Mouse (Mus musculus) heart, embryonic 13.5 days (tissue): ENCODE measurements at regions not wholly inside any gene's neighbourhood (a gene's known extent, or its start where the extent isn't known, plus 50 kb on each side); places are given as distances from the start of the nearest gene placed in this dataset.

ENCODE experiments used
- ATAC-seq: fragments of 200-750 bp; cut with Nextera tagmentation; 2 replicates; pipeline ENCODE4 v1.8.0; 2017; ENCODE audit warnings: moderate TSS enrichment; ENCODE audit not compliant: insufficient number of reproducible peaks, low FRiP score, low TSS enrichment; ENCODE audit errors: extremely low read depth
- H3K27ac ChIP-seq: fragments of 300-500 bp; sonication (generic); replicated peaks from 2 replicates; pipeline ENCODE4 v1.5.1; 2015; ENCODE audit warnings: moderate library complexity, mild to moderate bottlenecking, inconsistent platforms
- H3K27me3 ChIP-seq: fragments of 300-500 bp; sonication (generic); replicated peaks from 2 replicates; pipeline ENCODE4 v1.6.1; 2015; ENCODE audit warnings: mild to moderate bottlenecking, inconsistent platforms
- H3K36me3 ChIP-seq: fragments of 300-500 bp; sonication (generic); 2 replicates; pipeline ENCODE4 v1.6.1; 2015; ENCODE audit warnings: mild to moderate bottlenecking, inconsistent platforms
- H3K4me1 ChIP-seq: fragments of 300-500 bp; sonication (generic); 2 replicates; pipeline ENCODE4 v1.6.1; 2015; ENCODE audit warnings: inconsistent platforms
- H3K4me2 ChIP-seq: fragments of 300-500 bp; sonication (generic); 2 replicates; pipeline ENCODE4 v1.6.1; 2015; ENCODE audit warnings: inconsistent platforms, mild to moderate bottlenecking, moderate library complexity
- H3K4me3 ChIP-seq: fragments of 300-500 bp; sonication (generic); 2 replicates; pipeline ENCODE4 v1.5.1; 2015; ENCODE audit warnings: moderate library complexity, mild to moderate bottlenecking, inconsistent platforms
- H3K9ac ChIP-seq: fragments of 300-500 bp; sonication (generic); 2 replicates; pipeline ENCODE4 v1.6.1; 2015; ENCODE audit warnings: inconsistent platforms, mild to moderate bottlenecking, moderate library complexity
- H3K9me3 ChIP-seq: fragments of 300-500 bp; sonication (generic); 2 replicates; pipeline ENCODE4 v1.6.1; 2016; ENCODE audit warnings: inconsistent platforms
- WGBS: fragments of 180-500 bp; shearing (Covaris S2); methylation state at CpG from one replicate; pipeline ENCODE4 v1.1.7; 2015; ENCODE audit warnings: mixed read lengths; 5-methylcytosine and 5-hydroxymethylcytosine counted together

DNA sequence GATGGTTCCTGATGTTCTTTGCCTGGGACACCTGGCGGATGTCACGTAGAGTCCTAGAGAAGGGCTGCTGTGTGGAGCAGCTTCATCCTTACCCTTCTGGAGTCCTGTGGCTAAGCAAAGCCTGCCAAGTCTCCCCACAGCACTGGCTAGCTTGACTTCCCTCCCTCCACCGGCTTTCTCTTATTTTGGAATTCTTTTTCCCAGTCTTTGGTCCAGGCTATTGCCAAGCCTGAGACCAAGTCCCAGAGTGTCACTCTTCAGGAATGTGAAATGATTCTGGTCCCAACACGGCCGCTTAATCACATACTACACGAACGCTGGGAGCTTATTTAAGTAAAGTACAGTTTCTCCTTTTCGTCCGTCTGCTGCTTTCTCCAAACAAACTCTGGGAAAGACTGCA lies 146.4 kb downstream of the Fndc1 start:
- Histone ChIP-seq H3K9ac (no peak overlapping the region), H3K9me3 (no peaks in the 10 kb centered on the region), H3K27me3 (no peaks in the 10 kb centered on the region), H3K36me3 (no peaks in the 10 kb centered on the region), H3K4me1 (no peaks in the 10 kb centered on the region), H3K4me2 (no peak overlapping the region), H3K27ac (0 out of 2 replicates have a peak overlapping the region, but pooled peaks have one; percentile 34), H3K4me3 (no peak overlapping the region)
- 70% methylated on average over 9 of the region's 9 CpGs for WGBS
- no peak for ATAC-seq

GRCm38 (mm10) chr17:7679786-7680185 lies 147.3 kb downstream of the Fndc1 start:
- H3K4me2 ChIP-seq: no peak overlapping the region
- H3K27ac ChIP-seq: no peak overlapping the region
- no peak overlapping the region for H3K9ac ChIP-seq
- no peak for ATAC-seq
- H3K9me3 ChIP-seq: no peaks in the 10 kb centered on the region
- H3K36me3 ChIP-seq: no peaks in the 10 kb centered on the region
- no peaks in the 10 kb centered on the region for H3K4me1 ChIP-seq
- H3K27me3 ChIP-seq: no peaks in the 10 kb centered on the region
- no peak overlapping the region for H3K4me3 ChIP-seq

DNA sequence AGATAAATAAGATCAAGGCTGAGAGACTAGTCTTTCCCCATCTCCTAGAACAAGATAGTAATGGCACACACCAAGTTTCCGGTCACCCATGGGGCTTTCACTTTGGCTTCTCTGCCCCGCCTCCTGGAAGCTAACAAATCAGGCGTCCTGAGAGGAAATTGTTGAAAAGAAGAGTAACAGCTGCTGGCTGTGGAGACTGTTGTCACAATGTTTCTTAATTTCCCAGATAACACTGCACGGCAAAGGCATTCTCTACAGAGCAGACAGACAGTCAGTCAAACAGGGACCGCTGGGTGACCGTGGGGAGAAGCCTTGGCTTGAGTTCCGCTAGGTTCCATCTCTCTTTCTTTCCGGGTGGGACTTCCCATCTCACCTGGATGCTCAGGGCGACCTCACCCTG lies 148.2 kb downstream of the Fndc1 start:
- 55% methylated on average over 9 of the region's 9 CpGs for WGBS
- no peak for ATAC-seq
- Histone ChIP-seq H3K27ac (no peak overlapping the region), H3K4me3 (no peak overlapping the region), H3K4me2 (no peak overlapping the region), H3K9me3 (no peaks in the 10 kb centered on the region), H3K4me1 (no peaks in the 10 kb centered on the region), H3K9ac (no peak overlapping the region), H3K36me3 (no peaks in the 10 kb centered on the region), H3K27me3 (no peaks in the 10 kb centered on the region)

GRCm38 (mm10) chr17:7677796-7678195 lies 149.3 kb downstream of the Fndc1 start:
- H3K27ac ChIP-seq: no peak overlapping the region
- H3K4me2 ChIP-seq: no peak overlapping the region
- no peaks in the 10 kb centered on the region for H3K36me3 ChIP-seq
- no peaks in the 10 kb centered on the region for H3K4me1 ChIP-seq
- ATAC-seq: no peak
- no peak overlapping the region for H3K9ac ChIP-seq
- WGBS: 81% methylated on average over 7 of the region's 7 CpGs
- no peak overlapping the region for H3K4me3 ChIP-seq
- H3K9me3 ChIP-seq: no peaks in the 10 kb centered on the region
- H3K27me3 ChIP-seq: no peaks in the 10 kb centered on the region

DNA sequence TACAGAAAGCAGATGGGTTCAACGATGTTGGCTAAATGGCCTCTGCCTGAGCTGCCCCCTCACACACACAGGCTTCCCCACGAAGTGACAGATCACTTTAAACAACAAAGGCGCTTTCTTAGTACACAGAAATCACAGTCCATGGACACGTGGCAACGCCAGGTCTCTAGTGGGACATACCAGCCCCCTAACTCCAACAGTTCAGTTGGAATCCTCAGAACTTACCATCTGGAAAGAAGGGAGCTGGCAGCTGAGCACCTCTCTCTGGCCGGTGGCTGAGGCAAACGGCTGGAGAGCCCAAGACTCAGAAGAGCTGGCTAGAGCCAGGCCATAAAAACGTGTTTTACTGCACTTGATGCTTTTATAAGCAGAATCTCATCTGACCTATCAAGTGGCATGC lies 149.8 kb downstream of the Fndc1 start:
- ATAC-seq: no peak
- Histone ChIP-seq H3K4me1 (no peaks in the 10 kb centered on the region), H3K27ac (no peak overlapping the region), H3K9ac (no peak overlapping the region), H3K27me3 (no peaks in the 10 kb centered on the region), H3K4me2 (no peak overlapping the region), H3K9me3 (no peaks in the 10 kb centered on the region), H3K4me3 (no peak overlapping the region), H3K36me3 (no peaks in the 10 kb centered on the region)
- 69% methylated on average over 8 of the region's 8 CpGs for WGBS

DNA sequence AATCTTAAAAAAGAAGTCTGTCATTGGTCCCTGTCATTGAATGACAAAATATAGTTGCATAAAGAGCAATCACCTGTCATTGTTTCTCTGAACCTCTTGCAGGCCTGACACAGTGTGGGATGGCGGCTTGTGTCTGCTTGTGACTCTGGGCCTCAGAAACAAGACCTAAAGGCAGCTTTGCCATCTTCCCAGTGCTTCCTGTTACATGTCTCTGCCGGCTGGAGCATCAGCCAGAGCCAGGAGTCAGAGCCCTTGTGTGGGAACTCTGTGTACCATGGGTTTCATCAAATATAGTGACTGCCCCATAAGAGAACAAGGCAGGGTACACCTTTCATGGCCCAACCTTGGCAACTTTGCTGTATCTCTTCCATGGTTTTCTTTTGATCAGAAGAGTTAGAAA lies 150.3 kb downstream of the Fndc1 start:
- H3K4me1 ChIP-seq: no peaks in the 10 kb centered on the region
- no peak for ATAC-seq
- H3K4me3 ChIP-seq: no peak overlapping the region
- no peaks in the 10 kb centered on the region for H3K36me3 ChIP-seq
- WGBS: 64% methylated on average over 2 of the region's 2 CpGs
- H3K4me2 ChIP-seq: no peak overlapping the region
- H3K9ac ChIP-seq: no peak overlapping the region
- H3K27ac ChIP-seq: no peak overlapping the region
- H3K9me3 ChIP-seq: no peaks in the 10 kb centered on the region
- H3K27me3 ChIP-seq: no peaks in the 10 kb centered on the region

DNA sequence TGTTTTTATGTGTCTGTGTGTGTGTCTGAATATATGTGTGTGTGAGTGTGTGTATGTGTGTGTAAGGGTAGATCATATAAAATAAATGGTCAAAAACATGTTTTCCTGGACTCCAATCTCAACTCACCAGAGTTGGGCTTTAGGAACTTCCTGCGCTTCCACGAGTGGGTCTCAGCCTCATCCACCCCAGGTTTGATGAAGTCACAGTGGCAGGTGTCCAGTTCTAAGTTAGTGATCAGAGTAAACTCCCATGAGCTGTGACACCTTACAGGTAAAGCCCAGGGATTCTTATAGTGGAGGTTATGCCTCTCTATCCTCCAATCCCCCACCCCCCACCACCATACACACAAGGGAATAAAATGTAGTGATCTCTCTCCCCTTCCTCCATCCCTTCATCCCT lies 152.6 kb downstream of the Fndc1 start:
- H3K27ac ChIP-seq: no peak overlapping the region

GRCm38 (mm10) chr17:7667826-7668225 lies 159.3 kb downstream of the Fndc1 start:
- no peaks in the 10 kb centered on the region for H3K27me3 ChIP-seq
- H3K27ac ChIP-seq: no peak overlapping the region
- WGBS: 51% methylated on average over 3 of the region's 3 CpGs
- ATAC-seq: no peak
- no peak overlapping the region for H3K4me2 ChIP-seq
- no peak overlapping the region for H3K4me3 ChIP-seq
- H3K9ac ChIP-seq: no peak overlapping the region
- H3K9me3 ChIP-seq: no peaks in the 10 kb centered on the region
- 0 out of 2 replicates have a peak, but pooled peaks cover 13% of the 10 kb centered on the region for H3K4me1 ChIP-seq
- H3K36me3 ChIP-seq: no peaks in the 10 kb centered on the region

More for the DNA sequence above, 152.6 kb downstream of the Fndc1 start:
- Histone ChIP-seq H3K4me2 (no peak overlapping the region), H3K36me3 (no peaks in the 10 kb centered on the region), H3K27me3 (no peaks in the 10 kb centered on the region), H3K9me3 (no peaks in the 10 kb centered on the region), H3K4me3 (no peak overlapping the region), H3K9ac (no peak overlapping the region), H3K4me1 (no peaks in the 10 kb centered on the region)
- no peak for ATAC-seq
- 79% methylated on average over 2 of the region's 2 CpGs for WGBS

GRCm38 (mm10) chr17:7666781-7667398 lies 160.2 kb downstream of the Fndc1 start:
- no peak for ATAC-seq
- no peak overlapping the region for H3K4me3 ChIP-seq
- H3K9ac ChIP-seq: no peak overlapping the region
- 72% methylated on average over 6 of the region's 6 CpGs for WGBS
- H3K36me3 ChIP-seq: no peaks in the 10 kb centered on the region
- H3K27me3 ChIP-seq: no peaks in the 10 kb centered on the region
- no peak overlapping the region for H3K27ac ChIP-seq
- no peak overlapping the region for H3K4me2 ChIP-seq
- H3K4me1 ChIP-seq: 0 out of 2 replicates have a peak, but pooled peaks cover 13% of the 10 kb centered on the region
- H3K9me3 ChIP-seq: no peaks in the 10 kb centered on the region

GRCm38 (mm10) chr17:7666207-7666606 lies 160.9 kb downstream of the Fndc1 start:
- Histone ChIP-seq H3K27me3 (no peaks in the 10 kb centered on the region), H3K4me3 (no peak overlapping the region), H3K4me1 (0 out of 2 replicates have a peak, but pooled peaks cover 13% of the 10 kb centered on the region), H3K9ac (no peak overlapping the region), H3K4me2 (no peak overlapping the region), H3K36me3 (no peaks in the 10 kb centered on the region), H3K27ac (no peak overlapping the region), H3K9me3 (no peaks in the 10 kb centered on the region)
- no peak for ATAC-seq
- WGBS: 57% methylated on average over 5 of the region's 5 CpGs

GRCm38 (mm10) chr17:7665686-7666085 lies 161.4 kb downstream of the Fndc1 start:
- no peak overlapping the region for H3K4me2 ChIP-seq
- H3K27ac ChIP-seq: no peak overlapping the region
- H3K4me3 ChIP-seq: no peak overlapping the region
- H3K27me3 ChIP-seq: no peaks in the 10 kb centered on the region
- H3K36me3 ChIP-seq: no peaks in the 10 kb centered on the region
- H3K4me1 ChIP-seq: 0 out of 2 replicates have a peak, but pooled peaks cover 13% of the 10 kb centered on the region
- ATAC-seq: no peak
- no peaks in the 10 kb centered on the region for H3K9me3 ChIP-seq
- H3K9ac ChIP-seq: no peak overlapping the region
- 38% methylated on average over 3 of the region's 3 CpGs for WGBS
